ENCODE assay signal across 9 mouse cellular contexts in the genomic region with DNA sequence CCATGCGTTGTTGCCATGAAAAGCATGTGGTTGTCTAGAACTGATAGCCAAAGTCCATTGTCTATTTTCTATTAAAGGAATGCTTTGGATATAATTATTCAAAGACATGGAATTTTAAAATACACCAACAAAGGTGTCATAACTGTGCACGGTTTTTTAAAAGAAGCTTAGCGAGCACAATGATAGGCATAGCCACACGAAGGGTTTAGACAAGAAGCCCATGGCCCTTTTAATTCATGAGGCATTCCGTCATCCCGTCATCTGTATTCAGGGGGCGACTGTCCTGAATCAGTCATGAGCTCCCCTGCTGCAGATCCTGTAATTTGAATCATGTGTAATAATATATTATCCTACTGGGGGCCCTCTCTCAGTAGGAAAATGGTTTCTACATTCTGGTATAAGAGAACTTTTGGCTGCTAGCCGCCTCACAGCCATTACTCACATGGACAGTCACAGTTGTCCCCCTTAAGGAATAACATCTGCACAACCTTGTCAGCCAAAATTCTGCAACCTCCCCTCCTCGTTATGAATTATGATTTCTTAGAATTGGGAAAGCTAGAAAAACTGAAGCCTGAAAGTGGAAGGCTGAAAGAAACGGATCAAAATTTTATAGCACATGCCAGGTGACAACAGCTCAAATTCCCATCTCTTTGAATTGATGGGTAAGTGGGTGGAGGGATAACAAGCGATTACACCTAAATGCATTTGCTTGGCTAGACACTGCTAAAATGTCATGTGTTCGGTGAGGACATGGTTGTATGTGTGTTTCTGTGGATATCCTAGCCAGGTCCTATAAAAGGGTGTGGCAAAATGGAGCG.
DNase-seq lines count a peak whose midpoint lies in the region; ATAC-seq and TF ChIP-seq lines count a peak whose summit lies in the region.
"Had no signal": no experiment of that assay in that cellular context is flagged by ENCODE, and none has a peak within 500 bp of the region (broad histone marks: within the 10 kb centered on the region; RNA-seq: fewer than 3 reads in every experiment).

No protein-coding gene starts in this region.

- no peak overlapping the region for H3K4me3 ChIP-seq in forebrain, embryonic 10.5 days
- H3K4me3 ChIP-seq in olfactory bulb, adult 2 months (ENCODE audit: insufficient read depth, low read depth, low read length): no peak overlapping the region
- H3K4me3 ChIP-seq in intestine, embryonic 15.5 days (replicated peaks): no peak overlapping the region

- H3K36me3 ChIP-seq in forebrain, embryonic 10.5 days (replicated peaks): no peaks in the 10 kb centered on the region
- no peaks in the 10 kb centered on the region for H3K36me3 ChIP-seq in intestine, embryonic 15.5 days

- TF ChIP-seq POLR2A in olfactory bulb, adult 2 months (IDR thresholded peaks at IDR 0.05; ENCODE audit: insufficient read depth, low read depth, low read length): no peak

- H3K9me3 ChIP-seq in forebrain, embryonic 10.5 days: no peaks in the 10 kb centered on the region
- no peaks in the 10 kb centered on the region for H3K9me3 ChIP-seq in intestine, embryonic 15.5 days

- no peak overlapping the region for H3K4me2 ChIP-seq in intestine, embryonic 15.5 days (replicated peaks)

- no peak for ATAC-seq in intestine, embryonic 15.5 days

- peak overlapping the region; percentile 81 for H3K27ac ChIP-seq in forebrain, embryonic 10.5 days
- H3K27ac ChIP-seq in olfactory bulb, adult 2 months (ENCODE audit: insufficient read depth, low read depth, low read length): 0 out of 2 replicates have a peak overlapping the region, but pooled peaks have one; percentile 37
- H3K27ac ChIP-seq in intestine, embryonic 15.5 days: no peak overlapping the region
- H3K27ac ChIP-seq: liver, embryonic 14.5 days had no signal

- peaks cover 46% of the 10 kb centered on the region for H3K4me1 ChIP-seq in forebrain, embryonic 10.5 days
- no peaks in the 10 kb centered on the region for H3K4me1 ChIP-seq in olfactory bulb, adult 2 months (ENCODE audit: control insufficient read depth, insufficient read depth, low read length)
- 0 out of 2 replicates have a peak, but pooled peaks cover 3% of the 10 kb centered on the region for H3K4me1 ChIP-seq in intestine, embryonic 15.5 days (replicated peaks)

- WGBS in forebrain, embryonic 10.5 days: 88% methylated on average over 13 of the region's 13 CpGs
- 68% methylated on average over 13 of the region's 13 CpGs for WGBS in olfactory bulb, adult 2 months
- WGBS in intestine, embryonic 15.5 days: 76% methylated on average over 13 of the region's 13 CpGs

- no peaks in the 10 kb centered on the region for H3K27me3 ChIP-seq in forebrain, embryonic 10.5 days (ENCODE audit: poor library complexity, severe bottlenecking)
- no peaks in the 10 kb centered on the region for H3K27me3 ChIP-seq in intestine, embryonic 15.5 days (replicated peaks)

- DNase-seq in layer of hippocampus, adult 11-12 months (ENCODE audit: low spot score): peak; percentile 25
- DNase-seq in layer of hippocampus, adult 9-10 months (ENCODE audit: low spot score): no peak
- no peak for DNase-seq in forebrain, embryonic 10.5 days (ENCODE audit: extremely low spot score, low spot score)
- peak; percentile 47 to 51 for DNase-seq in layer of hippocampus, postnatal 14 days (ENCODE audit: low spot score in 2 of 2)
- DNase-seq in thymus, postnatal 4 days: no peak
- no peak for DNase-seq in natural killer cell, adult 2 months (ENCODE audit: low spot score in 2 of 2)

- no peak overlapping the region for H3K9ac ChIP-seq in intestine, embryonic 15.5 days
- H3K9ac ChIP-seq: liver, embryonic 14.5 days had no signal

- TF ChIP-seq CTCF in olfactory bulb, adult 2 months (IDR thresholded peaks at IDR 0.05; ENCODE audit: insufficient read depth, low read depth, low read length): no peak

Comparison
In these comparisons a context has a peak if more than half of its experiments do, and no peak if none do; other contexts are left out.
1. DNase-seq: peak in layer of hippocampus, adult 11-12 months (single experiment) and layer of hippocampus, postnatal 14 days (2 of 2); none in layer of hippocampus, adult 9-10 months (single experiment), forebrain, embryonic 10.5 days (single experiment), thymus, postnatal 4 days (single experiment) and natural killer cell, adult 2 months (0 of 2).